Mouse (Mus musculus) forebrain, embryonic 10.5 days (tissue): ENCODE results near the gene Otof. TPM values are rescaled to one million over a fixed set of nuclear protein-coding genes. Genes with fewer than 3 reads are reported as not detected.

Source experiments
- DNase-seq: peaks from one replicate; pipeline ENCODE4 v3.0.0-alpha.2; 2017; ENCODE audit warnings: low spot score; ENCODE audit errors: extremely low spot score
- H3K27ac ChIP-seq: fragments of 300-500 bp; sonication (generic); 2 replicates; pipeline ENCODE4 v1.5.1; 2016; ENCODE audit warnings: mild to moderate bottlenecking
- H3K27me3 ChIP-seq: fragments of 300-500 bp; sonication (generic); 2 replicates; pipeline ENCODE4 v1.6.1; 2016; ENCODE audit warnings: mild to moderate bottlenecking; ENCODE audit not compliant: poor library complexity, severe bottlenecking
- H3K36me3 ChIP-seq: fragments of 300-500 bp; sonication (generic); replicated peaks from 2 replicates; pipeline ENCODE4 v1.6.1; 2016; ENCODE audit warnings: mild to moderate bottlenecking, moderate library complexity
- H3K4me1 ChIP-seq: fragments of 300-500 bp; sonication (generic); 2 replicates; pipeline ENCODE4 v1.6.1; 2016
- H3K4me3 ChIP-seq: fragments of 300-500 bp; sonication (generic); 2 replicates; pipeline ENCODE4 v1.5.1; 2016; ENCODE audit warnings: mild to moderate bottlenecking, moderate library complexity
- H3K9me3 ChIP-seq: fragments of 300-500 bp; sonication (generic); 2 replicates; pipeline ENCODE4 v1.6.1; 2016; ENCODE audit warnings: mild to moderate bottlenecking, moderate library complexity
- WGBS: fragments of 180-500 bp; shearing (Covaris S2); methylation state at CpG from one replicate; pipeline ENCODE4 v1.1.7; 2016; 5-methylcytosine and 5-hydroxymethylcytosine counted together
- polyA plus RNA-seq: library from polyadenylated mRNA; unstranded; fragments of >200 nt; fragmentation: Nextera tagmentation; extraction: Ambion mirVana; gene quantifications from 2 replicates; pipeline ENCODE4 v1.2.1, GENCODE M21; 2016

Otof gene
- 0.06 and 0.12 TPM in 2 replicates for polyA plus RNA-seq

- H3K36me3 ChIP-seq: no peaks in the 10 kb centered on the region
- no peak within 1 kb of the TSS for H3K27ac ChIP-seq
- peaks cover 61% of the 10 kb centered on the region for H3K27me3 ChIP-seq
- no peaks in the 10 kb centered on the region for H3K9me3 ChIP-seq
- H3K4me1 ChIP-seq: peaks cover 40% of the 10 kb centered on the region
- no peak for DNase-seq
- H3K4me3 ChIP-seq: no peak within 1 kb of the TSS
- WGBS: 56% methylated on average over 12 of the region's 12 CpGs
Observed at GRCm38 (mm10) chr5:30461821-30462220, at the start of gene Otof. Gene Otof, minus strand, starts transcription at chr5:30461932.

DNA sequence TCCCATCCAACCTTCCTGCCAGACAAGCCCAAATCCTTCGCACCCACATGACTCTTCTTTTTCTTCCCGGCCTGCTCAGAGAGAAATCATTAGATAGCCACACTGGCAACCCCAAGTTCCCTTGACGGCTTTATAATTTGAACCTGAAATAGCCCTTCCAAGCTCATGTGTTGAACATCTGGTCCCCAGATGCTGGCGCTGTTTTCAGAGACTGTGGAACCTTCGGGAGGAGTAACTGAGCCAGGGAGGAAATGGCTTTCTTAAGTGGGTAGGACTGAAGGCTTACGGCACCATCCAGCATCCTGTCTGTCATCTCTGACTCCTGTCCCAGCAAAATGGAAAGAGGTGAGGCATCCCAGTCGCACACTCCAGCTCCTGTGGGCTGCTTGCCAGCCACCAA is 35.6 kb upstream of the Otof start:
- Histone ChIP-seq H3K36me3 (no peaks in the 10 kb centered on the region), H3K27ac (no peak overlapping the region), H3K9me3 (no peaks in the 10 kb centered on the region), H3K4me1 (peaks cover 15% of the 10 kb centered on the region; the same call in 1 of the 2 replicates), H3K27me3 (no peaks in the 10 kb centered on the region), H3K4me3 (no peak overlapping the region)
- 75% methylated on average over 7 of the region's 7 CpGs for WGBS
- peak; percentile 34 for DNase-seq

DNA sequence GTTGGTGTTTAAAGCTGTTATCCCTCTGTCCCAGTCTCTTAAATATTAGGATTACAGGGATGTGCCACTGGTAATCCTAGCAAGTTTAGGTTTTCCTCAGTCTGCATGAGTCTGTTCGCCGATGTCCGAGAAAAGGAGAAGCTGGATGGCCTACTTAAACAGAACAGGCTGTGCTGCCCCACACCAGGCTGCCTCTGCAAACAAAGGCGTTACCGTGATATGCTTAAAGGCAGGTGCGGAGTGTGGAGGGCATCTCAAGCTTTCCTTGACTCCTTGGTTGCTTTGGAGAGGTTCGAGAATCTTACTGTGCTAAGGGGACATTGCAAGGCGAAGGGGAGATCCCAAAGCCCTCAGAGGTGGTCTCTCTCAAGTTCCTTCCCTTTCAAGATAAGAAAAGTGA is 35.1 kb upstream of the Otof start:
- Histone ChIP-seq H3K4me1 (peaks cover 15% of the 10 kb centered on the region; the same call in 1 of the 2 replicates), H3K36me3 (no peaks in the 10 kb centered on the region), H3K27me3 (no peaks in the 10 kb centered on the region), H3K9me3 (no peaks in the 10 kb centered on the region), H3K27ac (peak overlapping the region; percentile 41; the same call in 1 of the 2 replicates), H3K4me3 (no peak overlapping the region)
- 72% methylated on average over 8 of the region's 8 CpGs for WGBS
- DNase-seq: no peak

GRCm38 (mm10) chr5:30495288-30495687 is 33.6 kb upstream of the Otof start:
- H3K27me3 ChIP-seq: no peaks in the 10 kb centered on the region
- 51% methylated on average over 2 of the region's 2 CpGs for WGBS
- H3K36me3 ChIP-seq: no peaks in the 10 kb centered on the region
- H3K9me3 ChIP-seq: no peaks in the 10 kb centered on the region
- no peak overlapping the region for H3K4me3 ChIP-seq
- H3K27ac ChIP-seq: peak overlapping the region; percentile 20; the same call in 1 of the 2 replicates
- DNase-seq: no peak
- H3K4me1 ChIP-seq: peaks cover 15% of the 10 kb centered on the region; the same call in 1 of the 2 replicates

DNA sequence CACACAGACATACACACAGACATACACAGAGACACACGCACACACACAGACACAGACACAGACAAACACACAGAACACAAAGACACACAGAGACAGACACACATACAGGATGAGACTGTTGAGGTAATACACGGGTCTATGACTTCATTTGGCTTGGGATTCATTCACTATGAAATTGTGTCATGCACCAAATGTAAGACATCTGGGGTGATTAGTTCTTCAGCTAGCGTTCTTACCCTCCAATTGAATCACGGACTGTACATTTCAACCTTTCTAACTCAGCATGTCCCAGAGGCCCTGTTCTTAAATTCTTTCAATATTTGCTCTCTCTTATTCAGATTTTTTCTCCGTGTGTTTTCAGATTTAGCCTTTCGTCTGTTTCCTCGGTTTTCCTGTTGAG is 32.9 kb upstream of the Otof start:
- Histone ChIP-seq H3K27ac (no peak overlapping the region), H3K27me3 (no peaks in the 10 kb centered on the region), H3K9me3 (no peaks in the 10 kb centered on the region), H3K4me1 (peaks cover 15% of the 10 kb centered on the region; the same call in 1 of the 2 replicates), H3K36me3 (no peaks in the 10 kb centered on the region), H3K4me3 (no peak overlapping the region)
- WGBS: 85% methylated on average over 7 of the region's 7 CpGs
- no peak for DNase-seq

GRCm38 (mm10) chr5:30493723-30494122 is 32.0 kb upstream of the Otof start:
- H3K27ac ChIP-seq: no peak overlapping the region
- peaks cover 15% of the 10 kb centered on the region; the same call in 1 of the 2 replicates for H3K4me1 ChIP-seq
- H3K4me3 ChIP-seq: no peak overlapping the region
- no peaks in the 10 kb centered on the region for H3K36me3 ChIP-seq
- DNase-seq: no peak
- no peaks in the 10 kb centered on the region for H3K9me3 ChIP-seq
- 79% methylated on average over 7 of the region's 7 CpGs for WGBS
- no peaks in the 10 kb centered on the region for H3K27me3 ChIP-seq

DNA sequence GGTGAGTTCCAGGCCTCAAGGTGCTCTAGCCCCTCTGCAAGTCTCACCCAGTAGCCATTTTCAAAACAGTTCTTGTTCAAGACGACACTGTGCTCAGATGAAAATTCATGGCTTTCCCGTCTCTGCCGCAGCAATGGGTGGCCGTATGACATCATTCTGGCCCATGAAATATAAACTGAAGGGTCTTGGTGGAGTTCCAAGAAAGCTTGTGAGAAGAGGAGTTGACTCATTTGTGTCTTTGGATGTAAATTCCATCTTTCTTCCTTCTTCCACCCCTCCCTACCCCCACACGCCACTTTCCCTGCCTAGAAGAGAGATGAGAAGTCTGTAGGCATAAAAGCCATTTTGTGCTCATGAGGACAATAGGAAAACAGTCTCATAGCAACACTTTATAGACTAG is 29.1 kb upstream of the Otof start:
- Histone ChIP-seq H3K9me3 (no peaks in the 10 kb centered on the region), H3K36me3 (no peaks in the 10 kb centered on the region), H3K4me1 (peaks cover 7% of the 10 kb centered on the region; the same call in 1 of the 2 replicates), H3K4me3 (no peak overlapping the region), H3K27me3 (no peaks in the 10 kb centered on the region), H3K27ac (no peak overlapping the region)
- no peak for DNase-seq
- WGBS: 85% methylated on average over 5 of the region's 5 CpGs

DNA sequence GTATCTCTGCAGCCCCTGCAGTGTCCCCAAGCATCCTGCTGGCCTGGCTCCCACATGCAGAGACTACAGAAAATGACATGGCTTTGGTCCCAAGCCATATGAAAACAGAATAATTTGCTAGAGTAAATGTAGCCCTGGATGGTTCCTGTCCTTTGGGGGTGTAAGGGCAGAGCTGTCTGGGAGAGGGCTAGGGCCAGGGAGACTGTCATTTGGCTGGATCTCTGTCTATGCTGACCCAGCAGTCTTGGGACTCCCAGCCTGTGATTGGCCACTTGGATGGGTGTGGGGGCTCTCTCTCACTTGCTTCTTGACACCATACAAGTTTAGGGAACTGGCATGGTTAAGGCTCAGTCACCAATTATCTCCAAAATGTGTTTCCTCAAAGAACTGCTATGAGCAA is 28.5 kb upstream of the Otof start:
- no peaks in the 10 kb centered on the region for H3K36me3 ChIP-seq
- no peaks in the 10 kb centered on the region for H3K9me3 ChIP-seq
- H3K4me1 ChIP-seq: peaks cover 3% of the 10 kb centered on the region; the same call in 1 of the 2 replicates
- no peaks in the 10 kb centered on the region for H3K27me3 ChIP-seq
- no peak overlapping the region for H3K27ac ChIP-seq
- no peak overlapping the region for H3K4me3 ChIP-seq
- no peak for DNase-seq

DNA sequence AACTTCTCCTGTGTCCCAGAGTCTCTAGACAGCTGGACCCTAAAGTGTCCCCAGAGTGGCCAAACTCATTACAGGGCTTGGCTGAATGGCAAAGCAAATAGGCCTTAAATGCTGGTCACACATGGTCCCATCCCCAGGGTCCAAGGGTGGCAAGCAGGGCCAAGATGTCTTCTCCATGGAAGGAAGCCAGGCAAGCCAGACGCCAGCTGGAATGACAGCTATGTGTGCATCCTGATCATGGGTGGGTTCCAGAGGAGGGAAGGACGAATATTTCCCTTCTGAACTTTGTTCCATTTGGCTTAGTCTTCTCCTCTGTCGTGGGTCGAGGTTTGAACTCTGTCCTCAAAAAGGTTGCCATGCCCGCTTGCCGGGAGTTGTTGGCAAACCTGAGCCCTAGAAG is 23.4 kb upstream of the Otof start:
- Histone ChIP-seq H3K9me3 (no peaks in the 10 kb centered on the region), H3K27me3 (no peaks in the 10 kb centered on the region), H3K4me1 (0 out of 2 replicates have a peak, but pooled peaks cover 3% of the 10 kb centered on the region), H3K27ac (no peak overlapping the region), H3K4me3 (no peak overlapping the region), H3K36me3 (no peaks in the 10 kb centered on the region)
- no peak for DNase-seq
- 89% methylated on average over 6 of the region's 6 CpGs for WGBS

GRCm38 (mm10) chr5:30484591-30484990 is 22.9 kb upstream of the Otof start:
- H3K27me3 ChIP-seq: no peaks in the 10 kb centered on the region
- no peak for DNase-seq
- H3K36me3 ChIP-seq: no peaks in the 10 kb centered on the region
- WGBS: 81% methylated on average over 5 of the region's 5 CpGs
- H3K4me1 ChIP-seq: 0 out of 2 replicates have a peak, but pooled peaks cover 3% of the 10 kb centered on the region
- H3K9me3 ChIP-seq: no peaks in the 10 kb centered on the region
- H3K27ac ChIP-seq: no peak overlapping the region
- no peak overlapping the region for H3K4me3 ChIP-seq

DNA sequence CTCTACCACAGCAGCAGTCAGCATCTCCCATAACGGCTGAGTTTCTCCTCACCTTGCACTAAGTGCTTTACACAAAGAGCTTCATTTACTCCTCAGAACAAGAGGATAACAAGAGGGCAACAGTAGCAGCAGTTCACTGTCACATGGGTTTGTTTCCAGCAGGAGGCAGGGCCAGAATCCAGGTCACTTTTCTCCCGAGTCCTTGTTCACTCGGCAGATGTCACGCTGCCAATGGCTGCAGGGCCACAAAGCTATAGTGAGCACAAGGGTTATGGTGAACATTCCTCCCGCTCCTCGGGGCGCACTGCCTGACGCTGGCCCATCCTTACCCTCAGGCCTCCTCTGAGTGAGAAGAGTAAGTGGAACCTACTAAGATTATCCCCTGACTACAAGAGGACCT is 21.8 kb upstream of the Otof start:
- Histone ChIP-seq H3K9me3 (no peaks in the 10 kb centered on the region), H3K4me3 (no peak overlapping the region), H3K36me3 (no peaks in the 10 kb centered on the region), H3K27me3 (no peaks in the 10 kb centered on the region), H3K27ac (no peak overlapping the region), H3K4me1 (0 out of 2 replicates have a peak, but pooled peaks cover 3% of the 10 kb centered on the region)
- DNase-seq: no peak
- WGBS: 79% methylated on average over 8 of the region's 8 CpGs

GRCm38 (mm10) chr5:30482319-30482718 is 20.6 kb upstream of the Otof start:
- Histone ChIP-seq H3K4me3 (no peak overlapping the region), H3K36me3 (no peaks in the 10 kb centered on the region), H3K27me3 (no peaks in the 10 kb centered on the region), H3K4me1 (0 out of 2 replicates have a peak, but pooled peaks cover 3% of the 10 kb centered on the region), H3K9me3 (no peaks in the 10 kb centered on the region), H3K27ac (no peak overlapping the region)
- peak; percentile 67 for DNase-seq
- 20% methylated on average over 5 of the region's 5 CpGs for WGBS

GRCm38 (mm10) chr5:30476534-30476933 is 14.8 kb upstream of the Otof start:
- H3K27ac ChIP-seq: no peak overlapping the region
- H3K4me3 ChIP-seq: no peak overlapping the region
- H3K36me3 ChIP-seq: no peaks in the 10 kb centered on the region
- no peaks in the 10 kb centered on the region for H3K4me1 ChIP-seq
- WGBS: 42% methylated on average over 10 of the region's 10 CpGs
- H3K9me3 ChIP-seq: no peaks in the 10 kb centered on the region
- no peaks in the 10 kb centered on the region for H3K27me3 ChIP-seq
- no peak for DNase-seq

- Histone ChIP-seq H3K27ac (no peak overlapping the region), H3K9me3 (no peaks in the 10 kb centered on the region), H3K36me3 (no peaks in the 10 kb centered on the region), H3K4me1 (peaks cover 14% of the 10 kb centered on the region), H3K4me3 (no peak overlapping the region), H3K27me3 (peaks cover 6% of the 10 kb centered on the region)
- no peak for DNase-seq
- WGBS: 84% methylated on average over 5 of the region's 5 CpGs
Observed at GRCm38 (mm10) chr5:30472148-30472547, 10.4 kb upstream of the Otof start.
